Mouse (Mus musculus) T-cell, adult 2 months (primary cell): ENCODE data around the gene Gpank1.
A peak's percentile ranks its signal among the peaks of the same experiment; 100 is the strongest.

Experiments
- DNase-seq: peaks from one replicate; pipeline ENCODE4 v3.0.0; 2022; ENCODE audit warnings: low spot score

The Gpank1 gene

GRCm38 (mm10) chr17:35121143-35121799, at the start of gene Gpank1:
Gene Gpank1, plus strand, starts transcription at chr17:35121455.
- DNase-seq = peak; percentile 99

GRCm38 (mm10) chr17:35074097-35074496, 47.2 kb upstream of the Gpank1 start:
- DNase-seq = no peak

GRCm38 (mm10) chr17:35076507-35077176, 44.6 kb upstream of the Gpank1 start, which contains the start of gene Ly6g6e:
Gene Ly6g6e, plus strand, starts transcription at chr17:35076902.
- DNase-seq = no peak

- no peak for DNase-seq
Measured at GRCm38 (mm10) chr17:35077285-35077684, 44.0 kb upstream of the Gpank1 start.

GRCm38 (mm10) chr17:35077786-35078233, 43.4 kb upstream of the Gpank1 start, which contains the start of gene Ly6g6d:
Gene Ly6g6d, minus strand, starts transcription at chr17:35078065.
- DNase-seq = no peak

- no peak for DNase-seq
Measured at GRCm38 (mm10) chr17:35079778-35080177, 41.5 kb upstream of the Gpank1 start.

- no peak for DNase-seq
Measured at GRCm38 (mm10) chr17:35080248-35080647, 41.0 kb upstream of the Gpank1 start.

- no peak for DNase-seq
Measured at GRCm38 (mm10) chr17:35080710-35081109, 40.5 kb upstream of the Gpank1 start.

GRCm38 (mm10) chr17:35082841-35083576, 38.2 kb upstream of the Gpank1 start:
- DNase-seq = no peak

- no peak for DNase-seq
Measured at GRCm38 (mm10) chr17:35083929-35084497, 37.2 kb upstream of the Gpank1 start.

- no peak for DNase-seq
Measured at GRCm38 (mm10) chr17:35085208-35085865, 35.9 kb upstream of the Gpank1 start, which contains the start of gene Ly6g6f. Gene Ly6g6f, minus strand, starts transcription at chr17:35085610.

- peak; percentile 41 for DNase-seq
Measured at GRCm38 (mm10) chr17:35088151-35088550, 33.1 kb upstream of the Gpank1 start.

- DNase-seq = peak; percentile 90
Measured at GRCm38 (mm10) chr17:35088825-35089644, 32.2 kb upstream of the Gpank1 start, which contains the start of gene Abhd16a. Gene Abhd16a, plus strand, starts transcription at chr17:35089263.

- DNase-seq = no peak
Measured at GRCm38 (mm10) chr17:35090166-35090932, 30.9 kb upstream of the Gpank1 start.

GRCm38 (mm10) chr17:35092403-35093198, 28.7 kb upstream of the Gpank1 start:
- no peak for DNase-seq

GRCm38 (mm10) chr17:35094475-35095365, 26.5 kb upstream of the Gpank1 start:
- DNase-seq = no peak

GRCm38 (mm10) chr17:35096597-35096996, 24.7 kb upstream of the Gpank1 start:
- DNase-seq = no peak

- DNase-seq = no peak
Measured at GRCm38 (mm10) chr17:35097164-35097655, 24.0 kb upstream of the Gpank1 start.
